Mouse (Mus musculus) liver, embryonic 14.5 days (tissue): ENCODE results near the gene 1700102P08Rik.

Experiments
- CTCF ChIP-seq: IDR thresholded peaks from 2 replicates; pipeline ENCODE4 v1.5.1; 2016; ENCODE audit warnings: antibody characterized with exemption, low read depth, control low read depth
- EP300 ChIP-seq: IDR thresholded peaks from 2 replicates; pipeline ENCODE4 v1.6.1; 2016; ENCODE audit warnings: antibody characterized with exemption, low read depth

DNA sequence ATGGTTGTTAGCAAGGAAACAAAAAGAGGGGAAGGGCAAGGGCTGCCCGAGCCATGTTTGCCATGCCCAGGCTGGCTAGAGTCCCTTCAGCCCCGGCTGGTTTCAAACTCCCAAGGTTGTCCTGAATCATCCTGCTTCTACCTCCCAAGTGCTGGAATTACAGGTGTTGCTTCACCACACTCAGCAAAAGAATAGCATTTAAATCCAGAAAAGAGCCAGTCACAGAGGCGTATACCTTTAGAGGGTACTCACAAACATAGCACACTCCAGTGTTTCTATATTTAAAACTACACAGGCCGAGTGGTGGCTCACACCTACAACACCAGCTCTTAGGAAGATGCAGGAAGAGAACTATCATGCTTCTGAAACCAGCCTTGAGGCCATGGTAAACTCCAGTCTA is 16.9 kb downstream of the 1700102P08Rik start:
- no peak for TF ChIP-seq CTCF
- no peak for TF ChIP-seq EP300
